Comparison of ENCODE assay signal across 21 mouse cellular contexts in the genomic region with DNA sequence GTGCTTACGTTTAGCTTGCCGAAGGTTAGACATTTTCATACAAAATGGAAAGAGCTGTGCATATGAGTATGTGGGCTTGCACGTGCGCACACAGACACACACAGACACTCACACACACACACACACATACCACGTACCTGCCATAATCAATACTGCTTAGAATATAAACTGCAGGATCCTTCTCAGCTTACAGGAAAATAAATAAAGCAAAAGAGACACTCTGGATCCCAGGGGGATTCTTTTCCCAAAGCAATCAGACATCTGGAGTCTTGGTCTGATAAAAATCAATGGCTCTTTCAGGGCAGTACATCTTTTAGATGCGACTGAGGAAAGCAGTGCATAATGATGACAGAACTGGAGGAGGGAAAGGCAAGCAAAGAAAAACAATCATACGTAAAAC. TPM values are rescaled to one million over a fixed set of nuclear protein-coding genes. Genes with fewer than 3 reads are reported as not detected.
DNase-seq lines count a peak whose midpoint lies in the region; ATAC-seq lines count a peak whose summit lies in the region.
"Had no signal": no experiment of that assay in that cellular context is flagged by ENCODE, and none has a peak within 500 bp of the region (broad histone marks: within the 10 kb centered on the region; RNA-seq: fewer than 3 reads in every experiment).

No protein-coding gene starts in this region.

- no peaks in the 10 kb centered on the region for H3K27me3 ChIP-seq in forebrain, embryonic 16.5 days (replicated peaks; ENCODE audit: control insufficient read depth, insufficient read depth, low read length)
- no peaks in the 10 kb centered on the region; the same call in 1 of the 2 replicates for H3K27me3 ChIP-seq in forebrain, embryonic 11.5 days (ENCODE audit: control insufficient read depth, insufficient read depth, low read length)
- H3K27me3 ChIP-seq in hindbrain, embryonic 14.5 days (ENCODE audit: control insufficient read depth, insufficient read depth, low read length) = no peaks in the 10 kb centered on the region
- H3K27me3 ChIP-seq in midbrain, embryonic 15.5 days (replicated peaks) = no peaks in the 10 kb centered on the region
- peaks cover 11% of the 10 kb centered on the region for H3K27me3 ChIP-seq in heart, embryonic 12.5 days (replicated peaks)
- H3K27me3 ChIP-seq: lung, embryonic 15.5 days had no signal

- no peak for DNase-seq in forebrain, embryonic 11.5 days (ENCODE audit: low spot score)
- peak; percentile 51 for DNase-seq in embryo, embryonic 10.5 days (ENCODE audit: low spot score)
- DNase-seq in hindbrain, embryonic 14.5 days (ENCODE audit: low spot score) = peak; percentile 44
- DNase-seq in cerebellum, adult 8-10 months = no peak
- no peak for DNase-seq in ovary, postnatal 10 days (ENCODE audit: low spot score)
- DNase-seq: adrenal gland, adult 8-10 months; cerebellum, adult 18-20 months; gastrocnemius, postnatal 14 days; heart, postnatal 36 days; kidney, adult 18-20 months; kidney, postnatal 25 days; thymus, adult 18-20 months had no signal

- peak; percentile 22; the same call in 1 of the 2 replicates for ATAC-seq in forebrain, embryonic 16.5 days
- ATAC-seq in forebrain, embryonic 11.5 days (replicated peaks; ENCODE audit: low FRiP score) = no peak
- 0 out of 2 replicates have a peak, but pooled peaks have one; percentile 44 for ATAC-seq in hindbrain, embryonic 14.5 days (ENCODE audit: low FRiP score)
- peak; percentile 27; the same call in 1 of the 2 replicates for ATAC-seq in midbrain, embryonic 15.5 days (replicated peaks)
- no peak for ATAC-seq in heart, embryonic 12.5 days (ENCODE audit: insufficient number of reproducible peaks, low FRiP score)
- ATAC-seq: liver, embryonic 12.5 days had no signal

- H3K9me3 ChIP-seq in forebrain, embryonic 16.5 days (ENCODE audit: control insufficient read depth, low read length) = no peaks in the 10 kb centered on the region
- H3K9me3 ChIP-seq in forebrain, embryonic 11.5 days (ENCODE audit: control insufficient read depth, low read length) = no peaks in the 10 kb centered on the region
- H3K9me3 ChIP-seq in hindbrain, embryonic 14.5 days (ENCODE audit: control insufficient read depth, low read length) = no peaks in the 10 kb centered on the region
- H3K9me3 ChIP-seq in midbrain, embryonic 15.5 days = no peaks in the 10 kb centered on the region
- no peaks in the 10 kb centered on the region for H3K9me3 ChIP-seq in heart, embryonic 12.5 days (replicated peaks)
- H3K9me3 ChIP-seq: embryonic facial prominence, embryonic 12.5 days; limb, embryonic 10.5 days; liver, embryonic 12.5 days; lung, embryonic 15.5 days had no signal

- no peak overlapping the region for H3K27ac ChIP-seq in forebrain, embryonic 16.5 days (ENCODE audit: low read length)
- H3K27ac ChIP-seq in forebrain, embryonic 11.5 days (ENCODE audit: low read depth, low read length) = no peak overlapping the region
- H3K27ac ChIP-seq in hindbrain, embryonic 14.5 days = no peak overlapping the region; the same call in 1 of the 2 replicates
- H3K27ac ChIP-seq in midbrain, embryonic 15.5 days = no peak overlapping the region
- H3K27ac ChIP-seq in heart, embryonic 12.5 days (ENCODE audit: poor library complexity, severe bottlenecking) = no peak overlapping the region
- H3K27ac ChIP-seq: embryonic facial prominence, embryonic 12.5 days; limb, embryonic 10.5 days; liver, embryonic 12.5 days; lung, embryonic 15.5 days had no signal

- no peaks in the 10 kb centered on the region for H3K36me3 ChIP-seq in forebrain, embryonic 16.5 days (ENCODE audit: control insufficient read depth, insufficient read depth)
- no peaks in the 10 kb centered on the region for H3K36me3 ChIP-seq in forebrain, embryonic 11.5 days (ENCODE audit: control insufficient read depth, insufficient read depth, low read length)
- no peaks in the 10 kb centered on the region for H3K36me3 ChIP-seq in hindbrain, embryonic 14.5 days (replicated peaks; ENCODE audit: control insufficient read depth, insufficient read depth)
- no peaks in the 10 kb centered on the region for H3K36me3 ChIP-seq in midbrain, embryonic 15.5 days (replicated peaks)
- no peaks in the 10 kb centered on the region for H3K36me3 ChIP-seq in heart, embryonic 12.5 days
- H3K36me3 ChIP-seq: embryonic facial prominence, embryonic 12.5 days; limb, embryonic 10.5 days; liver, embryonic 12.5 days; lung, embryonic 15.5 days had no signal

- H3K9ac ChIP-seq in forebrain, embryonic 16.5 days (replicated peaks; ENCODE audit: low read depth, low read length) = no peak overlapping the region
- no peak overlapping the region for H3K9ac ChIP-seq in forebrain, embryonic 11.5 days (ENCODE audit: low read length)
- peak overlapping the region; percentile 17; the same call in 1 of the 2 replicates for H3K9ac ChIP-seq in hindbrain, embryonic 14.5 days
- no peak overlapping the region for H3K9ac ChIP-seq in midbrain, embryonic 15.5 days
- H3K9ac ChIP-seq in heart, embryonic 12.5 days = no peak overlapping the region
- H3K9ac ChIP-seq: embryonic facial prominence, embryonic 12.5 days; liver, embryonic 12.5 days; lung, embryonic 15.5 days had no signal

- H3K4me2 ChIP-seq in forebrain, embryonic 16.5 days (ENCODE audit: low read length) = no peak overlapping the region
- H3K4me2 ChIP-seq in forebrain, embryonic 11.5 days (ENCODE audit: low read depth, low read length, severe bottlenecking) = no peak overlapping the region
- no peak overlapping the region for H3K4me2 ChIP-seq in hindbrain, embryonic 14.5 days (replicated peaks)
- H3K4me2 ChIP-seq in midbrain, embryonic 15.5 days = no peak overlapping the region
- H3K4me2 ChIP-seq in heart, embryonic 12.5 days = no peak overlapping the region
- H3K4me2 ChIP-seq: embryonic facial prominence, embryonic 12.5 days; heart, embryonic 11.5 days; liver, embryonic 12.5 days; lung, embryonic 15.5 days had no signal

- 68% methylated on average over 7 of the region's 7 CpGs for WGBS in forebrain, embryonic 16.5 days
- 73% methylated on average over 7 of the region's 7 CpGs for WGBS in forebrain, embryonic 11.5 days
- whole genome bisulfite sequencing in hindbrain, embryonic 14.5 days = 46% methylated on average over 7 of the region's 7 CpGs
- 63% methylated on average over 7 of the region's 7 CpGs for WGBS in midbrain, embryonic 15.5 days
- WGBS in heart, embryonic 12.5 days = 79% methylated on average over 7 of the region's 7 CpGs

- H3K4me3 ChIP-seq in forebrain, embryonic 16.5 days (replicated peaks; ENCODE audit: low read length) = no peak overlapping the region
- H3K4me3 ChIP-seq in forebrain, embryonic 11.5 days (ENCODE audit: low read depth, low read length) = no peak overlapping the region
- H3K4me3 ChIP-seq in hindbrain, embryonic 14.5 days (replicated peaks; ENCODE audit: low read length) = no peak overlapping the region
- H3K4me3 ChIP-seq in midbrain, embryonic 15.5 days = no peak overlapping the region
- H3K4me3 ChIP-seq in heart, embryonic 12.5 days = no peak overlapping the region
- H3K4me3 ChIP-seq: embryonic facial prominence, embryonic 12.5 days; limb, embryonic 10.5 days; liver, embryonic 12.5 days; lung, embryonic 15.5 days; myocyte had no signal

- H3K4me1 ChIP-seq in forebrain, embryonic 16.5 days (replicated peaks; ENCODE audit: control insufficient read depth, insufficient read depth, low read length) = peaks cover 3% of the 10 kb centered on the region; the same call in 1 of the 2 replicates
- no peaks in the 10 kb centered on the region; the same call in 1 of the 2 replicates for H3K4me1 ChIP-seq in forebrain, embryonic 11.5 days (replicated peaks; ENCODE audit: control insufficient read depth, insufficient read depth, low read length)
- H3K4me1 ChIP-seq in hindbrain, embryonic 14.5 days (replicated peaks; ENCODE audit: control insufficient read depth, insufficient read depth, low read length) = peaks cover 9% of the 10 kb centered on the region
- peaks cover 5% of the 10 kb centered on the region for H3K4me1 ChIP-seq in midbrain, embryonic 15.5 days
- H3K4me1 ChIP-seq in heart, embryonic 12.5 days (replicated peaks) = peaks cover 4% of the 10 kb centered on the region; the same call in 1 of the 2 replicates
- H3K4me1 ChIP-seq: embryonic facial prominence, embryonic 12.5 days; liver, embryonic 12.5 days; lung, embryonic 15.5 days had no signal

RNA-seq across cellular contexts. Expression of a gene that starts 6.4 kb away (rescaled TPM):
- polyA plus RNA-seq in forebrain, embryonic 16.5 days (2015; fragmentation: Nextera tagmentation; extraction: Ambion mirVana) = 296 and 310 TPM in 2 replicates
- 28.0 and 33.8 TPM in 2 replicates for polyA plus RNA-seq in forebrain, embryonic 11.5 days (2014; fragmentation: Nextera tagmentation; extraction: Ambion mirVana)
- 68.0 and 83.1 TPM in 2 replicates for polyA plus RNA-seq in hindbrain, embryonic 14.5 days (2014; fragmentation: Nextera tagmentation; extraction: Ambion mirVana)
- 117 and 119 TPM in 2 replicates for polyA plus RNA-seq in midbrain, embryonic 15.5 days (2015; fragmentation: Nextera tagmentation; extraction: Ambion mirVana)
- 1.2 and 1.3 TPM in 2 replicates for polyA plus RNA-seq in heart, embryonic 12.5 days (2016; fragmentation: Nextera tagmentation; extraction: Ambion mirVana)

Comparison
In these comparisons a context has a peak if more than half of its experiments do, and no peak if none do; other contexts are left out.
1. ATAC-seq: peak in forebrain, embryonic 16.5 days (single experiment), hindbrain, embryonic 14.5 days (single experiment) and midbrain, embryonic 15.5 days (single experiment); none in forebrain, embryonic 11.5 days (single experiment) and heart, embryonic 12.5 days (single experiment).
2. DNase-seq: peak in embryo, embryonic 10.5 days (single experiment) and hindbrain, embryonic 14.5 days (single experiment); none in forebrain, embryonic 11.5 days (single experiment), cerebellum, adult 8-10 months (single experiment) and ovary, postnatal 10 days (single experiment).
3. RNA of a gene that starts 6.4 kb away (polyA plus RNA-seq): 296 to 310 TPM in forebrain, embryonic 16.5 days, 117 to 119 TPM in midbrain, embryonic 15.5 days, 68.0 to 83.1 TPM in hindbrain, embryonic 14.5 days and 28.0 to 33.8 TPM in forebrain, embryonic 11.5 days; 1.2 to 1.3 TPM in heart, embryonic 12.5 days; every median in the first group is over 10 times any median in the second.